8 mouse cellular contexts compared by ENCODE assay signal in the genomic region with DNA sequence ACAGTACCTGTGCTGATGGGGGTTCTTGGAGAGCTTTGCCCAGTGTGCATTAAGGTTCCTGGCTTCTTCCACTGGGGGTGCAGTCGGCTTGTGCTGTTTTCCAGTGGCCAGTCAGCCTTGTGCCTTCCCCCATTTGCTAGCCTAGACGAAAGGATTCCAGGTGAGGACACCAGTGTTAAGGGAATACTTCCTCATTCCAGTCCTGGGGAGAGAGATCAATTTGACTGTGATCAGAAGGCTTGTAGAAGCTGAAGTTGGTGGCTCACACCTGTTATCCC. TPM values are rescaled to one million over a fixed set of nuclear protein-coding genes. Genes with fewer than 3 reads are reported as not detected.
DNase-seq lines count a peak whose midpoint lies in the region; ATAC-seq and TF ChIP-seq lines count a peak whose summit lies in the region.

No protein-coding gene starts in this region.

- no peak overlapping the region for H3K27ac ChIP-seq in lung, embryonic 15.5 days
- H3K27ac ChIP-seq in limb, embryonic 12.5 days: no peak overlapping the region
- H3K27ac ChIP-seq in small intestine, adult 2 months (ENCODE audit: insufficient read depth, low read depth, low read length): peak overlapping the region; percentile 7; the same call in 1 of the 2 replicates

- H3K9ac ChIP-seq in lung, embryonic 15.5 days: no peak overlapping the region
- H3K9ac ChIP-seq in limb, embryonic 12.5 days (replicated peaks): no peak overlapping the region

- H3K27me3 ChIP-seq in lung, embryonic 15.5 days: no peaks in the 10 kb centered on the region
- H3K27me3 ChIP-seq in limb, embryonic 12.5 days: no peaks in the 10 kb centered on the region
- no peaks in the 10 kb centered on the region for H3K27me3 ChIP-seq in small intestine, adult 2 months (ENCODE audit: control insufficient read depth, insufficient read depth, low read length)

- H3K4me2 ChIP-seq in lung, embryonic 15.5 days: peak overlapping the region; percentile 90
- peak overlapping the region; percentile 72 for H3K4me2 ChIP-seq in limb, embryonic 12.5 days

- H3K4me3 ChIP-seq in lung, embryonic 15.5 days: peak overlapping the region; percentile 90; the same call in 1 of the 2 replicates
- H3K4me3 ChIP-seq in limb, embryonic 12.5 days (replicated peaks): 0 out of 2 replicates have a peak overlapping the region, but pooled peaks have one; percentile 87
- H3K4me3 ChIP-seq in small intestine, adult 2 months (ENCODE audit: low read depth, low read length): no peak overlapping the region

- ATAC-seq in cerebellum, adult (ENCODE audit: insufficient number of reproducible peaks, low FRiP score, low TSS enrichment): no peak
- ATAC-seq in lung, embryonic 15.5 days (ENCODE audit: borderline replicate concordance, extremely low read depth, low FRiP score, low TSS enrichment): no peak
- no peak for ATAC-seq in limb, embryonic 12.5 days (ENCODE audit: insufficient number of reproducible peaks, insufficient read depth, low FRiP score, low TSS enrichment, low read depth)

- 47% methylated on average over 2 of the region's 2 CpGs for WGBS in lung, embryonic 15.5 days
- 69% methylated on average over 2 of the region's 2 CpGs for WGBS in limb, embryonic 12.5 days
- 23% methylated on average over 2 of the region's 2 CpGs for WGBS in small intestine, adult 2 months

- DNase-seq in cerebellum, adult 18-20 months: peak; percentile 41 to 45
- DNase-seq in lung, postnatal 14 days: no peak
- DNase-seq in c-Kit-positive CD71-positive TER-119-positive erythroid progenitor cells, embryonic 14.5 days (ENCODE audit: low spot score): no peak
- no peak for DNase-seq in left cerebral cortex, adult 18-20 months (ENCODE audit: low spot score in 2 of 2)

- no peak for TF ChIP-seq CTCF in small intestine, adult 2 months (IDR thresholded peaks at IDR 0.05; ENCODE audit: extremely low read depth, insufficient read length, insufficient replicate concordance, low read depth, low read length)

- no peak for TF ChIP-seq POLR2A in small intestine, adult 2 months (IDR thresholded peaks at IDR 0.05; ENCODE audit: low read depth, low read length)

- peaks cover 21% of the 10 kb centered on the region for H3K4me1 ChIP-seq in lung, embryonic 15.5 days
- peaks cover 20% of the 10 kb centered on the region for H3K4me1 ChIP-seq in limb, embryonic 12.5 days (replicated peaks)
- peaks cover 26% of the 10 kb centered on the region for H3K4me1 ChIP-seq in small intestine, adult 2 months (ENCODE audit: control insufficient read depth, insufficient read depth, insufficient read length, low read length)

- H3K36me3 ChIP-seq in lung, embryonic 15.5 days: no peaks in the 10 kb centered on the region
- H3K36me3 ChIP-seq in limb, embryonic 12.5 days: no peaks in the 10 kb centered on the region
- H3K36me3 ChIP-seq in small intestine, adult 2 months (ENCODE audit: control insufficient read depth, insufficient read depth, low read length): no peaks in the 10 kb centered on the region

- no peaks in the 10 kb centered on the region for H3K9me3 ChIP-seq in lung, embryonic 15.5 days
- no peaks in the 10 kb centered on the region for H3K9me3 ChIP-seq in limb, embryonic 12.5 days

RNA-seq across cellular contexts. Expression of gene Spred2, which starts 2.6 kb away (rescaled TPM):
- 6.3 and 6.6 TPM in 2 replicates for polyA plus RNA-seq in lung, embryonic 15.5 days (2015; fragmentation: Nextera tagmentation; extraction: Ambion mirVana)
- 7.6 and 8.4 TPM in 2 replicates for polyA plus RNA-seq in limb, embryonic 12.5 days (2016; fragmentation: Nextera tagmentation; extraction: Ambion mirVana)
- polyA plus RNA-seq in small intestine, adult 2 months (2012; rRNA removed): 8.2 and 21.2 TPM in 2 replicates
- total RNA-seq in left cerebral cortex, adult 18-20 months (2021): 100 to 1,000 TPM in 1 of 2 experiments, 10 to 100 TPM in 1; 99.8 to 122 TPM

Comparison
In these comparisons a context has a peak if more than half of its experiments do, and no peak if none do; other contexts are left out.
1. DNase-seq: peak in cerebellum, adult 18-20 months (2 of 2); none in lung, postnatal 14 days (single experiment), c-Kit-positive CD71-positive TER-119-positive erythroid progenitor cells, embryonic 14.5 days (single experiment) and left cerebral cortex, adult 18-20 months (0 of 2).